Mouse (Mus musculus) small intestine, adult 2 months (tissue): Measurements from ENCODE around the gene Shc4. TPM values are rescaled to one million over a fixed set of nuclear protein-coding genes. Genes with fewer than 3 reads are reported as not detected.

Source experiments
- H3K27ac ChIP-seq: fragments of 200-500 bp; 2 replicates; pipeline ENCODE4 v1.5.1; 2012; ENCODE audit warnings: low read depth, low read length, control low read depth, inconsistent platforms; ENCODE audit not compliant: insufficient read depth
- H3K27me3 ChIP-seq: fragments of 200-500 bp; 2 replicates; pipeline ENCODE4 v1.6.1; 2012; ENCODE audit warnings: mild to moderate bottlenecking, moderate library complexity, low read length, inconsistent platforms; ENCODE audit not compliant: control insufficient read depth, insufficient read depth
- H3K36me3 ChIP-seq: fragments of 200-500 bp; 2 replicates; pipeline ENCODE4 v1.6.1; 2012; ENCODE audit warnings: mild to moderate bottlenecking, low read length, control low read depth, inconsistent platforms; ENCODE audit not compliant: control insufficient read depth, insufficient read depth
- H3K4me1 ChIP-seq: fragments of 200-500 bp; 2 replicates; pipeline ENCODE4 v1.6.1; 2012; ENCODE audit warnings: low read length, inconsistent platforms, mixed read lengths; ENCODE audit not compliant: control insufficient read depth, insufficient read depth, insufficient read length
- H3K4me3 ChIP-seq: fragments of 200-500 bp; 2 replicates; pipeline ENCODE4 v1.5.1; 2012; ENCODE audit warnings: low read depth, mild to moderate bottlenecking, control low read depth, inconsistent platforms, low read length, moderate library complexity
- CTCF ChIP-seq: fragments of 200-500 bp; IDR thresholded peaks from 2 replicates; pipeline ENCODE4 v1.5.1; 2012; ENCODE audit warnings: low read depth, mild to moderate bottlenecking, control low read depth, inconsistent platforms, low read length, moderate library complexity, mixed read lengths; ENCODE audit not compliant: insufficient replicate concordance, insufficient read length; ENCODE audit errors: extremely low read depth
- POLR2A ChIP-seq: fragments of 200-500 bp; IDR thresholded peaks from 2 replicates; pipeline ENCODE4 v1.6.1; 2012; ENCODE audit warnings: low read depth, mild to moderate bottlenecking, control low read depth, inconsistent platforms, low read length, moderate library complexity
- WGBS: fragments of 180-500 bp; shearing (Covaris S2); methylation state at CpG from one replicate; pipeline ENCODE4 v1.1.7; 2018; 5-methylcytosine and 5-hydroxymethylcytosine counted together
- polyA plus RNA-seq: library from polyadenylated mRNA; depleted of rRNA; stranded (reverse); fragments of >200 nt; gene quantifications from 2 replicates; pipeline ENCODE4 v1.2.3, GENCODE M21; 2012

Shc4 gene
- polyA plus RNA-seq, 1 experiment = 0.13 TPM

DNA sequence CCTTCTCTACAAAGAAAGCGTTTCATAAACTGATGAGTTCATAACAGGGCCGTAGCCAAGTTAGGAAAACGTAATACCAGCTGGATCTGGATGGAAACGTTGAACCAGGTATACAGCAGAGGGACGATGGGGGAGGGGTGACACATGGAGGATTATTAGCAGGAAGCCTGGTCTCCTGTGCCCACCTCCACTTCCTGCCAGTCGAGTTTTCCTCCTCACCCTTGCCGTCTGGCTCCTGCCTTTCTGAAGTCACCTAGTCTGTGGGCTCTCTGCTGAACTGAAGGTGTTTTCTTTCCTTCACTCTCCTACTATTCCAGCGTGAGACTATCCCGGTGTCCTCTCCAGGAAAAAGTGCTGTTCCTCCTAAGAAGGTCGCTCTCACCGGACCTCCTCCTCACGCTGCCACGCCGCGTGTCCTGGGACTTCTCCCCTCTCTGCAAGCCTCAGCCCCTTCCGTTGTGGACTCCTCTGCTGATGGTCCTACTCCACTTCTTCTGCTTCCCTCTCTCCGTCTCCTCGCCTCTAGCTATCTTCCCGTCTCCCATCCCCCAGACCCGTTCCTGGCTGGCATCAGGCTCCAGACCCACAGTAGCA is 63.3 kb downstream of the Shc4 start:
- TF ChIP-seq POLR2A (no peak), CTCF (no peak)
- no peak overlapping the region for H3K4me3 ChIP-seq
- no peak overlapping the region for H3K27ac ChIP-seq
- no peaks in the 10 kb centered on the region for H3K36me3 ChIP-seq
- H3K4me1 ChIP-seq = no peaks in the 10 kb centered on the region
- no peaks in the 10 kb centered on the region for H3K27me3 ChIP-seq
- WGBS = 49% methylated on average over 20 of the region's 20 CpGs

- 11% methylated on average over 10 of the region's 10 CpGs for WGBS
- no peak overlapping the region for H3K4me3 ChIP-seq
Observed at GRCm38 (mm10) chr2:125659823-125660536, 64.0 kb downstream of the Shc4 start.

GRCm38 (mm10) chr2:125655391-125655790 is 68.6 kb downstream of the Shc4 start:
- TF ChIP-seq CTCF (no peak), POLR2A (no peak)
- Histone ChIP-seq H3K4me3 (no peak overlapping the region), H3K36me3 (no peaks in the 10 kb centered on the region), H3K27ac (no peak overlapping the region), H3K4me1 (0 out of 2 replicates have a peak, but pooled peaks cover 2% of the 10 kb centered on the region), H3K27me3 (no peaks in the 10 kb centered on the region)
- WGBS = 86% methylated on average over 9 of the region's 9 CpGs

More at GRCm38 (mm10) chr2:125659823-125660536, 64.0 kb downstream of the Shc4 start:
- Histone ChIP-seq H3K27me3 (no peaks in the 10 kb centered on the region), H3K36me3 (no peaks in the 10 kb centered on the region), H3K4me1 (no peaks in the 10 kb centered on the region), H3K27ac (no peak overlapping the region)
- TF ChIP-seq POLR2A (no peak), CTCF (no peak)

DNA sequence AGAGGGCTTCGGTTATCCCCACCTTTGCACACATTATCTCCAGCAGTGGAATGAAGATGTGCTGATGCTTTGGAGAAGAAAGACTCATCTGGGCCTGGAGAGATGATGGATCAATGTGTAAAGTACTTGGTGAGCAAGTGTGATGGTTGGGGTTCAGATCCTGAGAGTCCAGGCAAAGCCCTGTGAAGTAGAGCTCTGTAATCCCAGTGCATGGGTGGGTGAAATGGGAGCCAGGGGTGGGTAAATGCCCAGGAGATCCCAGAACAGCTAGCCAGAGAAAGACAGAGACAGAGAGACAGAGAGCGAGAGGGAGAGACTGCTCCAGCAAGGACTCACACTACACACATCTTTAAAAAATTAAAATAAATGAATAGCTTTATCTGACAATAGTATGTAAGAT is 70.7 kb downstream of the Shc4 start:
- Histone ChIP-seq H3K27ac (no peak overlapping the region), H3K4me1 (0 out of 2 replicates have a peak, but pooled peaks cover 2% of the 10 kb centered on the region), H3K4me3 (no peak overlapping the region), H3K36me3 (no peaks in the 10 kb centered on the region), H3K27me3 (no peaks in the 10 kb centered on the region)
- 87% methylated on average over 2 of the region's 2 CpGs for WGBS
- no peak for TF ChIP-seq POLR2A

- H3K4me1 ChIP-seq = 0 out of 2 replicates have a peak, but pooled peaks cover 2% of the 10 kb centered on the region
- no peak overlapping the region for H3K4me3 ChIP-seq
- no peaks in the 10 kb centered on the region for H3K36me3 ChIP-seq
- TF ChIP-seq POLR2A = no peak
- no peak for TF ChIP-seq CTCF
- 53% methylated on average over 8 of the region's 8 CpGs for WGBS
- no peaks in the 10 kb centered on the region for H3K27me3 ChIP-seq
- no peak overlapping the region for H3K27ac ChIP-seq
Observed at GRCm38 (mm10) chr2:125651563-125651962, 72.4 kb downstream of the Shc4 start.

- Histone ChIP-seq H3K27me3 (no peaks in the 10 kb centered on the region), H3K27ac (no peak overlapping the region), H3K4me1 (0 out of 2 replicates have a peak, but pooled peaks cover 2% of the 10 kb centered on the region), H3K36me3 (no peaks in the 10 kb centered on the region), H3K4me3 (no peak overlapping the region)
- 89% methylated on average over 14 of the region's 14 CpGs for WGBS
- no peak for TF ChIP-seq POLR2A
- no peak for TF ChIP-seq CTCF
Observed at GRCm38 (mm10) chr2:125650742-125651352, 73.1 kb downstream of the Shc4 start.

DNA sequence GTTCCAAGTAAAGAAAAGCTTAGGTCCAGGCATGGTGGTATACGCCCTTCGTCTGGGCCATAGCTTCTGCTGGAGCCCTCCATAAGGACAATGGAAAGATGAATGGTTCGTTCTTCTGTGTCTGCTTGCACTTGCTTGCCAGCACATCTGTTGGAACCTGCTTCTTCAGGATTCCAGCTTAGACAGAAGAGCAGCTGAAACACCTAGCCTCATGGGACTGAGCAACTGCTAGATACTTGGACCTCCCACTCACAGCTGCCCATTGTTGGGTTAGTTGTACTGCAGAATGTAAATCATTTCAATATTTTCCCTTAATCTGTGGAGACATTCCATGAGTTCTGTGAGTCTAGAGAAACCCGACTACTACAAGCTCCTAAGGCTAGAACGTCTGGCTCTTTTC is 73.9 kb downstream of the Shc4 start:
- Histone ChIP-seq H3K4me1 (0 out of 2 replicates have a peak, but pooled peaks cover 2% of the 10 kb centered on the region), H3K4me3 (no peak overlapping the region), H3K36me3 (no peaks in the 10 kb centered on the region), H3K27me3 (no peaks in the 10 kb centered on the region), H3K27ac (no peak overlapping the region)
- 87% methylated on average over 5 of the region's 5 CpGs for WGBS
- TF ChIP-seq POLR2A (no peak), CTCF (no peak)
